Mouse (Mus musculus): ENCODE measurements at regions not wholly inside any gene's neighbourhood (a gene's known extent, or its start where the extent isn't known, plus 50 kb on each side); places are given as distances from the start of the nearest gene placed in this dataset.

DNA sequence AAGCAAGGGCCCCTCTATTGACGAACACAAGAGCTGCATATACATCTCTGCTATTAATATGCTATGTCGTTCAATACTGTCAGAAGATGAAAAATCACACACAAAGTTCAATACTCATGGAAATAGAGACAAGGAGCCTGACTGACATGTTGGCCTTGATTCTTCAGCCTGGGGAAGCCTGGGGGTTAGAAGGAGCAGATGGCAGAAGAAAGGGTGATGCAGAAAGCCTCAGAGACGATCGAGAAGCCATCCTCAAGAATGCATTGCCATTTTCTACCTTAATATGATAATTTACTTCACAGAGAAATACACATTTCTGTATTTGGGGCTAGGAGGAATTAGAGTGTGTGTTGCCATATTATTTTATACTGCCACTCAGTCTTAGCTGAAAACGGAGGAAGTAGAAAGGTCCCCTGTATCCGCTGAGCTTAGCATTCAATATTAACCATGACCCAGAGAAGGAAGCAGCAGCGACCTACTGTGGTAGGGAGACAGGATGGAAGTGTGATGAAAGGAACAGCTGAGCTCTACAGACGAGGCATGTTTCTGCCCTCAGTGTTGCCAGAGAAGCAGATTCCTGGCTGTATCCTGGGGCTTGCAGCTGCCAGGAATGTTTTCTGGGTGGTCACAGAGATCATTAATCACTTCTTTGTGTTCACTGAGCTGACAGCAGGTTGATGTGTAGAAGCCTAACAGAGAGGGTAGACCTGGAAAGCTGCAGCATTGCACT is 105.2 kb downstream of the Lrig3 start:
- Histone ChIP-seq H3K4me1 (ENCODE audit: control insufficient read depth, insufficient read depth, low read length) (no peaks in the 10 kb centered on the region), H3K4me3 (ENCODE audit: insufficient read depth, low read length) (no peak overlapping the region), H3K27ac (ENCODE audit: insufficient read depth, low read length) (no peak overlapping the region)
- TF ChIP-seq CTCF (IDR thresholded peaks at IDR 0.05; ENCODE audit: extremely low read depth, insufficient read depth, low read length) (no peak), POLR2A (IDR thresholded peaks at IDR 0.05; ENCODE audit: extremely low read depth, insufficient read depth, low read length) (no peak)

DNA sequence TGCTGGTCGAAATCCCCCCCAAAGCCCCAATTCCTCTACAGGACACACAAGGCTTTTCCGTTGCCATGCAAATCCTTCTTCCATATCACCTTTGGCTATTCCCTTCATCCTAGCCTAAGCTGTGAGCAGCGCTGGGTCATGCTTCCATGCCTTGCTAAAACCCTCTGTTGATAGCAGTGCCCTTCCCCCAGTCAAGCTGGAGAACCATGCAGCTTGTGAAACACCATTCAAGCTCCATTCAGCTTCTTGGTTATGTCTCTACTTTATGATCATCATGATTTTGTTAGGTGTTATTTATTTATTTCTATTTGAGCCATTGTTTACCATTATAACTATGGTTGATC is 105.7 kb downstream of the Lrig3 start:
- Histone ChIP-seq H3K4me1 (ENCODE audit: control insufficient read depth, insufficient read depth, low read length) (no peaks in the 10 kb centered on the region), H3K4me3 (ENCODE audit: insufficient read depth, low read length) (no peak overlapping the region), H3K27ac (ENCODE audit: insufficient read depth, low read length) (no peak overlapping the region)
- TF ChIP-seq POLR2A (IDR thresholded peaks at IDR 0.05; ENCODE audit: extremely low read depth, insufficient read depth, low read length) (no peak), CTCF (IDR thresholded peaks at IDR 0.05; ENCODE audit: extremely low read depth, insufficient read depth, low read length) (no peak)

DNA sequence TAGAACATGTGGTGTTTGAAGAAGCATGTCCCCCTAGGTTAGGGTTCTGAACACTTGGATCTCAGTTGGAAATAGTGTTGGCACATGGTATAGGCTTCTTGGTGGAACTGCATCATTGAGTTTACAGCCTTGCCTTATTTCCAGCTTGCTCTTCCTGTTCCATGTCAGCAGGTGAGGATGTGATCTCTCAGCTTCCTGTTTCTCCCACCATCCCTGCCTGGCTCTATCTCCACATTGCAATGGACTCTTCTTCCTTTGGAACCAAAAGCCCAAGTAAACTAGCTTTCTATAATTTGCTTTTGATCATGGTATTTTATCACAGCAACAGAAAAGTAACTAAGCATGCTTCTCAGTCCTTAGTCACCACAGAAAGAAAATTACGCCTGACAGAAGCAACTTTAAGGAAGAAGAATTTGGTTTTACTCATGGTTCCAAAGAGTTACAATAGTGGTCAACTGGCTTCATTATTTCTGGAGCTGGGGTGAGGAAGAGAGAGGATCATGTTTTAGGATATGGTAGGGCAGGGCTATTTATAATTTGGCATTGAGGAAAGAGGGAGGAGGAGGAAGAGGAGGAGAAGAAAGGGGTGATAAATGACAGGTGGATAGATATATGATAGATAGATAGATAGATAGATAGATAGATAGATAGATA is 111.5 kb downstream of the Lrig3 start:
- H3K4me1 ChIP-seq (ENCODE audit: control insufficient read depth, insufficient read depth, low read length) = no peaks in the 10 kb centered on the region
- H3K27ac ChIP-seq (ENCODE audit: insufficient read depth, low read length) = no peak overlapping the region
- H3K4me3 ChIP-seq (ENCODE audit: insufficient read depth, low read length) = no peak overlapping the region
- TF ChIP-seq CTCF (IDR thresholded peaks at IDR 0.05; ENCODE audit: extremely low read depth, insufficient read depth, low read length) (no peak), POLR2A (IDR thresholded peaks at IDR 0.05; ENCODE audit: extremely low read depth, insufficient read depth, low read length) (no peak)

DNA sequence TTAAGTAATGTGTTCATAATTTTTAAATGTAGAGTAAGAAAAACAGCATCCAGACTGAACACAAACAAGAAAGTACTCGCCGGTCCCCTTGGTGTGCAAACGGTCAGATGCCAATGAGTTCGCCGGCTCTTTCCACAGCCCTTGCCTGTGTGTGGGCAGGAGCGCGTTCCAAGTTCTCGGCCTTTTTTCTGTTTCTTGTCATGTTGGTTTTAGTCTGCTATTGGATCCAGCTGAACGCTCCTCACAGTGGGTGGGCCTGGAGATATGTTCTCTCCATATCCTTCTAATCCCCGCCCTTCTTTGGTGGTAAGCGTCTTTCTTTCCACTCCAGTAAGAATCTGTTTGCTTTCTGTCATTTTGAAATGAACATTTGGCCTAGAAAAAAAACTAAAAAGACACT is 116.6 kb downstream of the Lrig3 start:
- no peaks in the 10 kb centered on the region for H3K4me1 ChIP-seq (ENCODE audit: control insufficient read depth, insufficient read depth, low read length)
- TF ChIP-seq POLR2A (IDR thresholded peaks at IDR 0.05; ENCODE audit: extremely low read depth, insufficient read depth, low read length) (no peak), CTCF (IDR thresholded peaks at IDR 0.05; ENCODE audit: extremely low read depth, insufficient read depth, low read length) (no peak)
- no peak overlapping the region for H3K27ac ChIP-seq (ENCODE audit: insufficient read depth, low read length)
- no peak overlapping the region for H3K4me3 ChIP-seq (ENCODE audit: insufficient read depth, low read length)

DNA sequence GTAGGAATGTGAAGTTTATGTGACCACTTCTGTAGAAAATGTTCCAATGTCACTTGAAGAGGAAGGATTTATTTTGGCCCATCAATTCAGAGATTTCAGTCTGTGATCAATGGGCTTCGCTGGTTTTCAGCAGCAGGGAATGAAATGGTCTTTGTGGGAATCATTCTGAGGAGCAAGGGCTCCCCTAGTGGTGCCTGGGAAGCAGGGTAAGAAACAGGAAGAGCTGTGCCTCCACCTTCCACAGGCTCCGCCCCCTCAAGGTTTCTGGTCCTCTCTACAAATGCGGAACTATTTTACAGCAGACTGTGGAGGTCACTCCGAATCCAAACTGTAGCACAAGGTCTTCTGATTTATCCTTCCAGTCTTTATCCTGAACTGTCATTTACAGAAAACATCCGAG is 120.7 kb downstream of the Lrig3 start:
- Histone ChIP-seq H3K4me1 (ENCODE audit: control insufficient read depth, insufficient read depth, low read length) (no peaks in the 10 kb centered on the region), H3K27ac (ENCODE audit: insufficient read depth, low read length) (no peak overlapping the region), H3K4me3 (ENCODE audit: insufficient read depth, low read length) (no peak overlapping the region)
- TF ChIP-seq CTCF (IDR thresholded peaks at IDR 0.05; ENCODE audit: extremely low read depth, insufficient read depth, low read length) (no peak), POLR2A (IDR thresholded peaks at IDR 0.05; ENCODE audit: extremely low read depth, insufficient read depth, low read length) (no peak)

DNA sequence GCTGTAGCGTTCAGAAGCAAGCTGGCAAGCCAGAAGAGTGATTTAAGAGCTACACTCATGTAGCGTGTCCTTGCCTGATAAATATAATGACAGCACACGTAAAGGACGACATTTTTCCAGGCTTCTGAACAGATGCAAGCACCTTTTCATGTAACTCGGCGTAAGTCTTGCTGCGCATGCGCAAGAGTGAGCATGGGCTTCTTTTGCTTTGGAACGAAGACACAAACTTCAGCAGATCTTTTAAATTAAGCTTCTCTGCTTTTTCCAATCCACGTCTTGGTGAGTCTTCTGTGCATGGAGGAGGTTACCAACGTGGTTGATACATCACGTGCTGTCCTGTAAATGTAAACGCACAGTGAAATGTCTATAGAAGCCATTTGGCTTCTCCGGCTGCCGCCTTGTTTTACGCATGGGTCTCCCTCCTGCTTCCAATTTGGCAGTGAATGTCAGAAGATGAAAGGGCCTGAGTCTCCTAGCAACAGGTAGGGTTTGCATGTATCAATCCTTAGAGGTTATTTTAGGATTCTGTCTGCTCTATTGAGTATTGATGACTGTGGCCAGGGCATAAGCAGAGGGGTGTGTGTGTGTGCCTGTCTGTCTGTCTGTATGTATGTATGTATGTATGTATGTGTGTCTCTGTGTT is 128.4 kb downstream of the Lrig3 start:
- Histone ChIP-seq H3K4me3 (ENCODE audit: insufficient read depth, low read length) (peak overlapping the region; percentile 36), H3K27ac (ENCODE audit: insufficient read depth, low read length) (no peak overlapping the region), H3K4me1 (ENCODE audit: control insufficient read depth, insufficient read depth, low read length) (no peaks in the 10 kb centered on the region; the same call in 1 of the 2 replicates)
- no peak for TF ChIP-seq POLR2A (IDR thresholded peaks at IDR 0.05; ENCODE audit: extremely low read depth, insufficient read depth, low read length)

DNA sequence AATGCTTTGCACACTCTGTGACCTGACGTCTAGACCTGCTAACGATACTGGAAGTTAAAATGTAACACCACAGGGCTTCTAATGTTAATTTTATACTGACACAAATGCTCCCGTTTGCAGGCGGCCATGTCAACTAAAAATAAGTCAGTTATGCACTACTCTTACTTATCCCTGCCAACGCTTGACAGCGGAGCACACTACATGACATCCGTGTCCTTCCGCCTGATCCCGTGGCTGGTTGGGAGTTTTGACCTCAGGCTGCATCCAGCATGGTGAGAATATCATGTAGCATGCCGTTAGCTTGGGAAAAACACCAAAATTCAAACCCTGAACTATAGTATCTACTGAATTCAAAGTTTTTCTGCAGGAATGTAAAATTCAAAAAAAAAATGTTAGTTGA is 131.9 kb downstream of the Lrig3 start:
- Histone ChIP-seq H3K4me3 (ENCODE audit: insufficient read depth, low read length) (no peak overlapping the region), H3K4me1 (ENCODE audit: control insufficient read depth, insufficient read depth, low read length) (no peaks in the 10 kb centered on the region; the same call in 1 of the 2 replicates), H3K27ac (ENCODE audit: insufficient read depth, low read length) (no peak overlapping the region)
- TF ChIP-seq POLR2A (IDR thresholded peaks at IDR 0.05; ENCODE audit: extremely low read depth, insufficient read depth, low read length) = no peak
- TF ChIP-seq CTCF (IDR thresholded peaks at IDR 0.05; ENCODE audit: extremely low read depth, insufficient read depth, low read length) = no peak

DNA sequence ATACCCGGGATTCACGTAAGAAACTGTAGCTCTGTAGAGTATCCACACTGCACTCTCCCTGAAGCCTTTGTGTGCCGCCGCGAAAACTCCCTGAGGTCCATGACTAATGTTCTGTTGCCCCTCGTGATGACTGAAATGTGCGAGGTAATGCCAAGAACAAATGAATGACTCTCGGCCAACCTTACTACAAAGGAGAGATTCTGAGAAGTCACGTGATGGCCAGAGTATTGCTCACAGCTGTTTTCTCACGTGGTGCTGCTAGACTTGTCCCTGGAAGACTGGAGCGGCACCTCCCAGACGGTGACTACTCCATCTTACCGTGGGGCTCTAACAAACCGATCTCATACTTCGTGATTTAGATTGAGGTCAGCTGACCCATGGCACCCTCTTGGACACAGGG is 136.9 kb downstream of the Lrig3 start:
- H3K4me1 ChIP-seq (ENCODE audit: control insufficient read depth, insufficient read depth, low read length) = no peaks in the 10 kb centered on the region
- no peak for TF ChIP-seq CTCF (IDR thresholded peaks at IDR 0.05; ENCODE audit: extremely low read depth, insufficient read depth, low read length)
- TF ChIP-seq POLR2A (IDR thresholded peaks at IDR 0.05; ENCODE audit: extremely low read depth, insufficient read depth, low read length) = no peak
- H3K4me3 ChIP-seq (ENCODE audit: insufficient read depth, low read length) = no peak overlapping the region
- H3K27ac ChIP-seq (ENCODE audit: insufficient read depth, low read length) = no peak overlapping the region

DNA sequence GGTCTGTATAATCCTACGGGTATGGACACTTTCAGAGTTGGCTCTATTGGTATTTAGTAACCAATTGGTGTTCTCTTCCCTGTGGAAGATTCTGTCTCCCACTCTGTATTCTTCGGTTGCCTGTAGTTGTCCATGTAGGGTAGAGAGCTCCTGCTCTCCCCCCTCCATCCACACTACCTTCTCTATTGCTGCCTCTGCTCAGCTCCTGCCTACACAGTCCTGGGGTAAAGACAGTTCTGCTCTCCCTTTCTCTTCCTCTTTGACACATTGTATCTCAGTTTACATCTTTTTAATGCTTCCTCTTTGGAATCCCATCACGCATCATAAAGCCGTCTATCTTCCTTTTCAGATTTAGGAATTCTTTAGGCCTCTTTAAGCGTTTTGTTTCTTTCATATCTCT is 147.1 kb downstream of the Lrig3 start:
- Histone ChIP-seq H3K4me1 (ENCODE audit: control insufficient read depth, insufficient read depth, low read length) (no peaks in the 10 kb centered on the region), H3K27ac (ENCODE audit: insufficient read depth, low read length) (no peak overlapping the region)

DNA sequence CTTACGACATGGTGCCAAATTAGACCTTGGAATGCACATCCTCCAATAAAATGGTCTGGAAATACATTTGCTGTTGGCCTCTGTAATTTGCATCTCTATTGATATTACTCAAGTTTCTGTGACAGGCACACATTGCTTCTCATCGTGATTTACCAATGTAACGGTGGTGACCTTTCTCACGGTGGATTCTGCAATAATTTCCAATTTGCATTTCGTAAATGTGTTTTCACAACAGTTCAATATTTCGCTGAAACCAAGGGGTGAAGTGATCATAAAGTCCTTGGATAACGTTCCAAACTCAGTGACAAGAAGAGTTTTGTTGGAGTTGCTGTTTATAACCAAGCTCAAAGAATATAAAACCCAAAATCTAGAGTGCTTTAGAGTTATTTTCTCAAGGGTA is 149.4 kb downstream of the Lrig3 start:
- no peaks in the 10 kb centered on the region for H3K4me1 ChIP-seq (ENCODE audit: control insufficient read depth, insufficient read depth, low read length)
- H3K4me3 ChIP-seq (ENCODE audit: insufficient read depth, low read length) = no peak overlapping the region
- H3K27ac ChIP-seq (ENCODE audit: insufficient read depth, low read length) = no peak overlapping the region
- no peak for TF ChIP-seq CTCF (IDR thresholded peaks at IDR 0.05; ENCODE audit: extremely low read depth, insufficient read depth, low read length)

More for the DNA sequence above, 147.1 kb downstream of the Lrig3 start:
- no peak for TF ChIP-seq CTCF (IDR thresholded peaks at IDR 0.05; ENCODE audit: extremely low read depth, insufficient read depth, low read length)
- H3K4me3 ChIP-seq (ENCODE audit: insufficient read depth, low read length) = no peak overlapping the region
